Mouse (Mus musculus): ENCODE data around the gene Gm2381. TPM values are rescaled to one million over a fixed set of nuclear protein-coding genes. Genes with fewer than 3 reads are reported as not detected.
"Not testable (repeated sequence)": the region's sequence is repeated elsewhere in the genome, so short reads cannot be mapped to it uniquely, and the experiment has no call there.

The Gm2381 gene
- not detected for total RNA-seq (2021)

- intact Hi-C loops (cut with DNase I); DNase-seq (ENCODE audit: low spot score in 2 of 2): not testable (repeated sequence)
Measured at GRCm38 (mm10) chr7:42866801-42867458, at the start of gene Gm2381. Gm2381 (minus strand) TSS chr7:42867234.

- intact Hi-C loops (cut with DNase I); DNase-seq (ENCODE audit: low spot score in 2 of 2): not testable (repeated sequence)
Measured at GRCm38 (mm10) chr7:42898067-42898466, 31.0 kb upstream of the Gm2381 start.

GRCm38 (mm10) chr7:42878090-42878489 is 11.1 kb upstream of the Gm2381 start:
- intact Hi-C loops (cut with DNase I): no loop called here
- no peak for DNase-seq (ENCODE audit: low spot score in 2 of 2)

- DNase-seq (ENCODE audit: low spot score in 2 of 2); intact Hi-C loops (cut with DNase I): not testable (repeated sequence)
Measured at GRCm38 (mm10) chr7:42838366-42838765, 28.7 kb downstream of the Gm2381 start.

GRCm38 (mm10) chr7:42832221-42832620 is 34.8 kb downstream of the Gm2381 start:
- intact Hi-C loops (cut with DNase I): no loop called here
- no peak for DNase-seq (ENCODE audit: low spot score in 2 of 2)

- intact Hi-C loops (cut with DNase I); DNase-seq (ENCODE audit: low spot score in 2 of 2): not testable (repeated sequence)
Measured at GRCm38 (mm10) chr7:42793425-42793824, 73.6 kb downstream of the Gm2381 start, which contains the start of gene Vmn2r62. Vmn2r62 (minus strand) TSS chr7:42793525.

Other genes starting within 250 kb of the Gm2381 start
- 1 to 10 TPM; 2.3 to 4.5 TPM for gene Zfp976, start 224.6 kb downstream of the Gm2381 start, total RNA-seq (2021)
- 1 to 10 TPM; 4.9 to 8.3 TPM for gene Zfp975, start 174.5 kb downstream of the Gm2381 start, total RNA-seq (2021)
- not detected for gene Gm17067, start 140.2 kb downstream of the Gm2381 start, total RNA-seq (2021)
- not detected for gene Vmn2r62, start 73.7 kb downstream of the Gm2381 start, total RNA-seq (2021)
- not detected for gene Vmn2r63, start 66.6 kb upstream of the Gm2381 start, total RNA-seq (2021)
- gene Gm9268, start 151.5 kb upstream of the Gm2381 start, total RNA-seq (2021): not detected
- gene Zfp936, start 247.0 kb upstream of the Gm2381 start, total RNA-seq (2021): not detected

Measured in left cerebral cortex, postnatal 36 days (tissue).